Mouse (Mus musculus): ENCODE measurements around the gene 4933409G03Rik. TPM values are rescaled to one million over a fixed set of nuclear protein-coding genes. Genes with fewer than 3 reads are reported as not detected.
"Not testable (repeated sequence)": the region's sequence is repeated elsewhere in the genome, so short reads cannot be mapped to it uniquely, and the experiment has no call there.

4933409G03Rik gene
- not detected for total RNA-seq (2021)
- long read RNA-seq, experiment 1: 0 reads
- long read RNA-seq, experiment 2: 0 reads

GRCm38 (mm10) chr2:68582113-68582512 lies at the start of gene 4933409G03Rik:
TSS of gene 4933409G03Rik (plus strand) at chr2:68582413.
- intact Hi-C loops (cut with DNase I): no loop called here
- DNase-seq: no peak

DNA sequence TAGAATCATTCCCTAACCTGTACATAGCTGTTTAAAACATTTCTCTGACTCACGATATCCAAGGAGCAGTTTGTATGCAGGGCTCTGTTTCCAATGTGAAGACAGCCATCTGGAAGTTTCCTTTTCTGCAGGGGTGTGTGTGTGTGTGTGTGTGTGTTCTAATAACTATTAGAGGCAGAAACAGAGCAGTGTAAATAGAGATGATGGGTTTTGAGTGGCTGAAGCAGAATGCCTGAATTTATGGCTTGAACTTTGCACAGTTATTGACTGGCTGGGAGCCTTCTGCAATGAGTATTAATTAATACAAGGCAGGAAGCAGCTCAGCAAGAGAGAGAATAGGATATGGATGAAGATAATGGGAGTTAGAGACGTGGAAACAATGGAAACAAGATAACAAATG lies 38.0 kb upstream of the 4933409G03Rik start:
- DNase-seq: no peak
- intact Hi-C loops (cut with DNase I): no loop called here

DNA sequence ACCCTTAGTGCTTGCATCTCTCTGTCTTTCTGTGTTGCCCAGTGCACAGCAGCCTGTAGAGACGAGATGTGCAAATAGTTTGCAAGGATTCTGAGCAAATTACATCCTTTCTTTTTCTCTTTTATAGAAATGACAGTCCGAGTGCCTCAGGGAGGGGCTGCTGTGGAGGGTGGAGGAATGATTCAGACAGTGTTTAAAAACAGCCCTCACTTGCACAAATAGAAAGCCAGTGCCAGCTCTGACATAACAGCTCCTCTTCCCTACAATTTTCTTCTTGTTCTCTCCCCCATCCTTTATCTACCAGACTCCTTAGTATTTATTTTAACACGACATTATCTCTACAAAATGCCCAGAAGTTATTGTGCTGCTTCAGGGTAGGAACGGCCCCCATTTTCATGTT lies 21.4 kb upstream of the 4933409G03Rik start:
- intact Hi-C loops (cut with DNase I): loop anchor here (5.0 kb wide), 3 partner anchors 89 to 541 kb away; partner anchors contain the start of gene Stk39

DNA sequence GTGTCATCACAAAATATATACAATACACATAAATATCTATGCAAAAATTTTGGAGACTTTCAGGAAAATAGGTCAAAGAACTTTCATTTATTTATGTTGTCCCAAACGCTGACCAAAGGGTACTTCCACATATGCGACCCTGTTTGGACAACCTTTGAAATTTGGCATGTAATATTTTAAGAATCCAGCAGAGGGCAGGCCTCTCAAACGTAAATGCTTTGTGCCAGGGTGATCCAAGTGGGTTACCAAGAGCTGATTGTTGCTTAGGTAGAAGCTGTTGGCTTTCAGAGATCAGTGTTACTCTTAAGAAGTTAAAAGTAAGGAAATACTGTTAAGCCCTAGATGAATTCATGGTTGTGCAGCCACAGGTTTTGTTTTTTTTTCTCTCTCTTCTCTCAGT lies 18.9 kb upstream of the 4933409G03Rik start:
- intact Hi-C loops (cut with DNase I): loop anchor here (1.0 to 5.0 kb wide), 5 partner anchors 91 to 865 kb away; partner anchors contain the start of gene Stk39
- peak; percentile 15 to 47 for DNase-seq

More for the DNA sequence above, 21.4 kb upstream of the 4933409G03Rik start:
- DNase-seq: no peak

DNA sequence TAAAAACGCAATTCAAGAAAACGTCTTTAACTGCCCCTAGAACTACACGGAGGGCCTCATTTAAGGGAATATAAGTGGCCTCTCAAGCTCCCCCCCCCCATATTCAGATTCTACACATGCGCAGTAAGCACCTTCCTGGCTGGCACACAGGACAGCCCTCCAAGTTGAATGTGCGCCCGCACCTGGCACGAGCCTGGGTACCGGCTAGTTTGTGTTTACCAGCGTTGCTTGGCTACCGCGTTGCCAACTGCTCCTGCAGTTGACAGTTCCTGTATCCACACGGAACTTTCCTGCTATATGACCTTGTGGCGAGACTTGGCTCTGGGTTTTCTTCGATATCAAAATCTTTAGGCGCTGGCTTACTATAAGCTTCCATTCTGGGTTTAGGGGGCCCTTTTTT lies 13.9 kb upstream of the 4933409G03Rik start:
- intact Hi-C loops (cut with DNase I): no loop called here
- DNase-seq: peak; percentile 73 to 83

DNA sequence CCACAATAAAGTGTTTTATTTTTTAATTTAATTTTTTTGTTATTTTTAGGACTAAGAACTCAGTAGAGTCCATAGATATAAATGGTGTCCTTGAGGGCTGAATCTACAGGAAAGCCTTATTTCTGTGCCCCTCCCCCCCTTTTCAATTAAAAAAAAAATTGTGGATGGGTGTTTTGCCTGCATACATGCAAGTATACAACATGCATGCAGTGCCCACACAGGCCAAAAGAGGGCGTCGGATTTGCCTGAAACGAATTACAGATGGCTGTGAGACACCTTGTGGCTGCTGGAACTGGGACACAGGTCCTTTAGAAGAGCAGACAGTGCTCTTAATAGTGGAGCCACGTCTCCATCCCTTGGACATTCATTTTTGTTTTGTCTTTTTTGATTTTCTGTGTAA lies 9.9 kb upstream of the 4933409G03Rik start:
- intact Hi-C loops (cut with DNase I): no loop called here
- DNase-seq: peak in 1 of 2 experiments; percentile 27

DNA sequence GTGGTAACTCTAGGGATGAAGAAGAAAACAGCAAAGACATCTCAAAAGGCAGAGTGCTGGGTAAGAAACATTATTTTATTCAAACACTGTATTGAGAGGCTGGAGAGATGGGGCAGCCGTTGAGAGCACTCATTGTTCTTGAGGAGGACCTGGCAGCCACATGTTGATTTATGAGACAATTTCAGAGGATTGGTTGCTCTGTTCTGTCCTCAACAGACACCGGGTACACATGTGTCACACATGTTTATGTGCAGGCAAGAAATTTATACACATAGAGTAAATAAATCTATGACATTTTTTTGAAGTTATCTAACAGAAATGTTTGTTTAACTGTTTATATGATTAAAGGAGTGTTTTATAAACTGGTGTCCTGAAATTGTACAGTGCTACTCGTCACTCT lies 10.6 kb downstream of the 4933409G03Rik start:
- intact Hi-C loops (cut with DNase I): no loop called here
- DNase-seq: no peak

DNA sequence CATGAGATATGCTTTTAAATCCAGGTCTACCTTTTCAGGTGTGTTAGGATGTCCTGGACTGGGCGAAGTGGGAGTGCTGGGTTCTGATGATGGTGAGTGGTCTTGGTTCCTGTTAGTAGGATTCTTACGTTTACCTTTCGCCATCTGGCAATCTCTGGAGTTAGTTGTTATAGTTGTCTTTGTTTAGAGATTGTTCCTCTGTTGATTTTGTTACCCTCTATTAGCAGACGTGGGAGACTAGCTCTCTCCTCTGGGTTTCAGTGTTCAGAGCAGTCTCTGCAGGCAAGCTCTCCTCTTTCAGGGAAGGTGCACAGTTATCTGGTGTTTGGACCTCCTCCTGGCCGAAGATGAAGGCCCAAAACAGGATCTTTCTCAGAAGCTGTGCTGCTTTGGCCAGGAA lies 74.0 kb downstream of the 4933409G03Rik start, which contains the start of gene 4932414N04Rik:
TSS of gene 4932414N04Rik (plus strand) at position 301 of the 400 bp plus-strand sequence.
- DNase-seq; intact Hi-C loops (cut with DNase I): not testable (repeated sequence)

Other genes with a start within 250 kb of the 4933409G03Rik start
- 100 to 1,000 TPM in 1 of 2 experiments, 10 to 100 TPM in 1; 95.6 to 106 TPM for gene Stk39, start 110.1 kb upstream of the 4933409G03Rik start, total RNA-seq (2021)
- not detected for gene 4932414N04Rik, start 74.1 kb downstream of the 4933409G03Rik start, total RNA-seq (2021)